Mouse (Mus musculus) E14TG2a.4 (cell line): Measurements from ENCODE around the gene Mip.
A peak's percentile ranks its signal among the peaks of the same experiment; 100 is the strongest.
"Not testable (repeated sequence)": the region's sequence is repeated elsewhere in the genome, so short reads cannot be mapped to it uniquely, and the experiment has no call there.

Source experiments
- H3K27me3 ChIP-seq: 2 replicates; pipeline ENCODE4 v1.6.1; 2014; ENCODE audit warnings: low read length, control low read depth; ENCODE audit not compliant: insufficient read depth
- H3K36me3 ChIP-seq: 2 replicates; pipeline ENCODE4 v1.6.1; 2014; ENCODE audit warnings: low read length, control low read depth; ENCODE audit not compliant: insufficient read depth
- H3K4me1 ChIP-seq: replicated peaks from 2 replicates; pipeline ENCODE4 v1.6.1; 2014; ENCODE audit warnings: low read depth, low read length, control low read depth
- H3K4me3 ChIP-seq: replicated peaks from 2 replicates; pipeline ENCODE4 v1.5.1; 2014; ENCODE audit warnings: mild to moderate bottlenecking, low read length
- H3K9me3 ChIP-seq: 2 replicates; pipeline ENCODE4 v1.6.1; 2014; ENCODE audit warnings: low read length, control low read depth
- CTCF ChIP-seq: conservative IDR thresholded peaks from 2 replicates; pipeline ENCODE4 v1.5.1; 2014; ENCODE audit warnings: low read length
- NANOG ChIP-seq: IDR thresholded peaks from 2 replicates; pipeline ENCODE4 v1.6.1; 2014; ENCODE audit warnings: borderline replicate concordance, low read length, mixed read lengths
- POU5F1 ChIP-seq: IDR thresholded peaks from 2 replicates; pipeline ENCODE4 v1.6.1; 2014; ENCODE audit warnings: low read length, borderline replicate concordance

Mip gene

GRCm38 (mm10) chr10:128188242-128188877 is 37.3 kb upstream of the Mip start:
- H3K4me1 ChIP-seq, result peaks cover 44% of the 10 kb centered on the region

GRCm38 (mm10) chr10:128191472-128191871 is 34.2 kb upstream of the Mip start:
- TF ChIP-seq POU5F1, result no peak
- no peak for TF ChIP-seq CTCF
- TF ChIP-seq NANOG, result no peak
- no peaks in the 10 kb centered on the region for H3K9me3 ChIP-seq

More at GRCm38 (mm10) chr10:128188242-128188877, 37.3 kb upstream of the Mip start:
- Histone ChIP-seq H3K27me3 (no peaks in the 10 kb centered on the region), H3K9me3 (no peaks in the 10 kb centered on the region), H3K4me3 (peak overlapping the region; percentile 30; the same call in 1 of the 2 replicates), H3K36me3 (no peaks in the 10 kb centered on the region)
- TF ChIP-seq NANOG (no peak), CTCF (peak; percentile 87), POU5F1 (no peak)

GRCm38 (mm10) chr10:128192030-128192766 is 33.4 kb upstream of the Mip start:
- H3K9me3 ChIP-seq, H3K4me3 ChIP-seq: not testable (repeated sequence)

More at GRCm38 (mm10) chr10:128191472-128191871, 34.2 kb upstream of the Mip start:
- Histone ChIP-seq H3K4me3 (no peak overlapping the region), H3K4me1 (peaks cover 33% of the 10 kb centered on the region), H3K27me3 (peaks cover 10% of the 10 kb centered on the region), H3K36me3 (no peaks in the 10 kb centered on the region)

GRCm38 (mm10) chr10:128193113-128193512 is 32.5 kb upstream of the Mip start:
- Histone ChIP-seq H3K27me3 (peaks cover 10% of the 10 kb centered on the region), H3K4me3 (no peak overlapping the region), H3K9me3 (no peaks in the 10 kb centered on the region), H3K36me3 (no peaks in the 10 kb centered on the region), H3K4me1 (peaks cover 24% of the 10 kb centered on the region)
- TF ChIP-seq NANOG (no peak), POU5F1 (no peak), CTCF (no peak)

More at GRCm38 (mm10) chr10:128192030-128192766, 33.4 kb upstream of the Mip start:
- not testable (repeated sequence) for H3K36me3 ChIP-seq
- peaks cover 10% of the 10 kb centered on the region for H3K27me3 ChIP-seq
- peaks cover 26% of the 10 kb centered on the region for H3K4me1 ChIP-seq

- Histone ChIP-seq H3K27me3 (peaks cover 10% of the 10 kb centered on the region), H3K4me1 (peaks cover 28% of the 10 kb centered on the region), H3K4me3 (peak within 1 kb of the TSS; percentile 97), H3K36me3 (peaks cover 2% of the 10 kb centered on the region), H3K9me3 (no peaks in the 10 kb centered on the region)
- TF ChIP-seq NANOG (no peak), CTCF (no peak), POU5F1 (no peak)
Measured at GRCm38 (mm10) chr10:128194024-128194550, 31.6 kb upstream of the Mip start, which contains the start of gene Gls2. Gls2 (plus strand) TSS chr10:128194457.

GRCm38 (mm10) chr10:128194551-128195461 is 30.8 kb upstream of the Mip start:
- Histone ChIP-seq H3K27me3 (peaks cover 10% of the 10 kb centered on the region), H3K9me3 (no peaks in the 10 kb centered on the region), H3K4me1 (peaks cover 32% of the 10 kb centered on the region), H3K4me3 (peak overlapping the region; percentile 97), H3K36me3 (peaks cover 9% of the 10 kb centered on the region)
- TF ChIP-seq CTCF, result no peak
- no peak for TF ChIP-seq POU5F1
- TF ChIP-seq NANOG, result no peak

GRCm38 (mm10) chr10:128201856-128202255 is 23.8 kb upstream of the Mip start:
- Histone ChIP-seq H3K4me1 (peaks cover 55% of the 10 kb centered on the region), H3K36me3 (peaks cover 52% of the 10 kb centered on the region), H3K4me3 (no peak overlapping the region), H3K27me3 (no peaks in the 10 kb centered on the region), H3K9me3 (no peaks in the 10 kb centered on the region)
- no peak for TF ChIP-seq NANOG
- no peak for TF ChIP-seq CTCF
- no peak for TF ChIP-seq POU5F1

GRCm38 (mm10) chr10:128204941-128205340 is 20.7 kb upstream of the Mip start:
- peak overlapping the region; percentile 45 for H3K4me3 ChIP-seq
- peaks cover 59% of the 10 kb centered on the region for H3K4me1 ChIP-seq
- no peaks in the 10 kb centered on the region for H3K9me3 ChIP-seq
- TF ChIP-seq CTCF, result no peak
- no peak for TF ChIP-seq NANOG
- no peak for TF ChIP-seq POU5F1
- peaks cover 73% of the 10 kb centered on the region for H3K36me3 ChIP-seq
- no peaks in the 10 kb centered on the region for H3K27me3 ChIP-seq
